Mouse (Mus musculus) embryonic fibroblast, embryonic 13.5 days (primary cell): ENCODE results near the gene Acd.

Experiments
- CTCF ChIP-seq: IDR thresholded peaks from 2 replicates; pipeline ENCODE4 v1.5.1; 2011; ENCODE audit warnings: mild to moderate bottlenecking, control low read depth, low read length, moderate library complexity, borderline replicate concordance; ENCODE audit not compliant: insufficient read depth
- POLR2A ChIP-seq: IDR thresholded peaks from 2 replicates; pipeline ENCODE4 v1.6.1; 2011; ENCODE audit warnings: low read depth, mild to moderate bottlenecking, control low read depth, low read length, moderate library complexity

DNA sequence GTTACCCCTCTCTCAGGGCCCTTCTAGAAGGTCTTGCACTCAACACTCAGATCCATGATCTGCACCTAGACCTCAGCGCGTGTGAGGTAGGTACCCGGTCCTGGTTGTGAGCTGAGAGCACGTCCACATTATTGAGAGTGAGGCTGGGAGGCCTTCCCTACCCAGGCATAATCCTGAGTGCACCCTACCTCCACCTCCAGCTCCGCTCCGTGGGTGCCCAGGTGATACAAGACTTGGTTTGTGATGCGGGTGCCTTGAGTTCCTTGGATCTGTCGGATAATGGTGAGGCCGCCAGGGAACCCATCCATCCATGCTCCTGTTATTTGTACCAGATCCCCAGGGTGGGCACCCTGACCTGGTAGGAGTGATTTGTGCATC, 10.9 kb downstream of the Acd start:
- TF ChIP-seq CTCF: no peak
- TF ChIP-seq POLR2A: no peak
